Mouse (Mus musculus) ES-CJ7 (cell line): ENCODE measurements around the gene Lysmd2.
"Not testable (repeated sequence)": the region's sequence is repeated elsewhere in the genome, so short reads cannot be mapped to it uniquely, and the experiment has no call there.

Source experiments
- DNase-seq: peaks from one replicate; pipeline ENCODE4 v3.0.0; 2011; ENCODE audit warnings: low read depth, low spot score

The Lysmd2 gene

GRCm38 (mm10) chr9:75625556-75626307 lies at the start of gene Lysmd2:
Lysmd2 (plus strand) TSS chr9:75625741.
- DNase-seq: peak; percentile 55

GRCm38 (mm10) chr9:75579321-75579720 lies 46.2 kb upstream of the Lysmd2 start:
- no peak for DNase-seq

DNA sequence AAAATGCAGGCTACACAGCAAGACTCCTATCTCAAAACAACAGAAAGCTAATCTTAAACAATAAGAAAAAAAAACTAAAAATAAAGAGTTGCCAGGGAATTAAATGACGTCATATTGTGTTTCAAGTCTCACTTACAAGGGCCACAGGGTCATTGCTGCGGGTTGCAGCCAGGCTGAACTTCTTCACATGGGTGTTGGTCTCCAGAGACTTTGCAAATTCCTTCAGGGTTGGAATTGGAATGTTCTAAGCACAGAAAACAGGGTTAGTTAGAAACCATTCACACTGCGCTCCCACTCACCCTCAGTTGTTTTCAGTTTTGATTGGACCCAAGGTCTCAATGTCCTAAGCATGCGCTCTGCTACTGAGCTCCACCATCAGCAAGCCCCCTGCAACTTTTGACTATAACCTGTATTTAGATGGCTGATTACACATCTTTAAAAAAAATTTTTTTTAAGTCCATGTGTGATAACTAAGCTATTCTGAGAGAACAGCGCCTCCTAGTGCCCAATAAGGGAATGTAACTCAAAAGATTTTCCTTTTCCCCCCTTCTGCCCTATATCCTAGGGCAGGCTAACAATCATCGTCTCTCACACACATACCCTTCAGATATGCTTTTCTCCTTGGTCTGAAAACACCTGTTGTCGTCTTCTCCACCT lies 43.7 kb upstream of the Lysmd2 start:
- DNase-seq: peak; percentile 47

DNA sequence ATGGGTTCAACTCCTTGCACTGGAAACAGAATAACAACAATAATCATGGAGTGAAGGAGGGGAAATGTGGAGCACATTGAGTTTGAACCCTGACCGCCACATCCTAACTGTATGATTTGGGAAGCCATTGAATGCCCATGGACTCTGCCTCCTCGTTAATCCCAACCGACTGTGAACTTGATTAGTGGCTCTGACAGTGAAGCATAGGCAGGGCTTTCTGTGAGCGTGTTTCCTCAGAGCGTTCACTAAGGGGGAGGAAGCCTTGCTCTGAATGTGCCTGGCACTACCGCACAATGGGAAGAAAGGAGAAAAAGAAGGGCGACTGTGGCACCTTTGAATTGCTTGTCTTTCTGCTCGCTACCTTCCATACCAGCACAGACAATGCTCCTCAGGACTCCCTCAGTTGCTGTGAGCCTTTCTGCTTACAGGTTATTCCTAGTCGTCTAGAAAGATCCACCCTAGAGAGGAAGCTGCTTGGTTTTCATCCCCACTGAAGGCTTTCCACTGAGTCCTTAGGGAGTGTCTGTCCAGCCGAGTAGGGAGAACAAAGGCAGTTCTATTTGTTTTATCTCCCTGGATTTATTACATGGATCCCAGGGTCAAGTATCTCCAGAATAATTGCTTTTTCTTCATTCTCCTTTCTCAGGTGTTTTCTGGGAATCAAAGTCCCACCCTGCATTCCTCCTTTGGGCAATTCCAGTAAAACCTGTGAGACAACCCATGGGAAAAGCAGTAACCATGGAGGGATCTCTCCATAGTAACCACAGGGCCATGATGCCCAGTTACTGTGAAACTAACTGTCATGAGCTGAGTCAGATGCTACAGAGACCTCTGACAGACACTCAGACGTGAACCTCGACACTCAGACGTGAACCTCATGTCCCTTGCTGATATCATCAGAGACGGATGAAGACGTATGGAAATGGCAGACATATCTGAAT lies 35.4 kb upstream of the Lysmd2 start:
- no peak for DNase-seq

DNA sequence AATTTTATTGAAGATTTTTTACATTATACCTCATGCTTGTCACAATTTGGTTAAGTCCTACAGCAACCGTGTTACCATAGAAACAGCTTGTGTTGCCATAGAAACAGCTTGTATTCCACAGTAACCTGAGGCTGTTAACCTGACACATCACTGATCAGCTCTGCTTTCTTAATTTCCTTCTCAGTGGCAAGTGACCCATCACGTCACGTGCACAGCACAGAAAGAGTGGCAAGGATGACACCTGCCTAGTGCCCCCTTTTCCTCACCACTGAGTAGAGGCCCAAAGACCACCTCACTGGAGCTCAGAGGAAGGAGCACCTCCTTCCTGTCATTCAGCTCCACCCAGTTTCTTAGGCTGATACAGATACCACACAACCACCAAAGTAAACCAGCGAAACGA lies 32.1 kb upstream of the Lysmd2 start:
- no peak for DNase-seq

- no peak for DNase-seq
These were observed 28.5 kb upstream of the Lysmd2 start for GRCm38 (mm10) chr9:75597036-75597435.

DNA sequence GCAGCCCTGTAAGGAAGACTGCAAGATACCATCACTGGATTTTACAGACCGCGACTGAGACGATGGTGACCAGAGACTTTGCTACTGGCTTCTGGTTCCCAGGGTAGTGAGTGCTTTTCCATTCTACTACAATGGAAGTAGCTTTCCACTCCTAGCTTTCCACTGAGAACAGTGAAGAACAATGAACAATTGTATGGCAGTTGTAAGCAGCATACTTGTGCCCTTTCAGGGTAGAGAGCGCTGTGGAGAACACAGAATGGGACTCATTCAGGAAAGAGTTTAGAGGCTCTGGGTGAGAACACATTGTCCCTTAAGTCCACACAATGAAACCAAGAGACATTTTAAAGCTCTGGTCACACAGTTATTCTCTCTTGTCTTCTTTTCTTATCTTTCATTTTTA lies 27.9 kb upstream of the Lysmd2 start:
- no peak for DNase-seq

DNA sequence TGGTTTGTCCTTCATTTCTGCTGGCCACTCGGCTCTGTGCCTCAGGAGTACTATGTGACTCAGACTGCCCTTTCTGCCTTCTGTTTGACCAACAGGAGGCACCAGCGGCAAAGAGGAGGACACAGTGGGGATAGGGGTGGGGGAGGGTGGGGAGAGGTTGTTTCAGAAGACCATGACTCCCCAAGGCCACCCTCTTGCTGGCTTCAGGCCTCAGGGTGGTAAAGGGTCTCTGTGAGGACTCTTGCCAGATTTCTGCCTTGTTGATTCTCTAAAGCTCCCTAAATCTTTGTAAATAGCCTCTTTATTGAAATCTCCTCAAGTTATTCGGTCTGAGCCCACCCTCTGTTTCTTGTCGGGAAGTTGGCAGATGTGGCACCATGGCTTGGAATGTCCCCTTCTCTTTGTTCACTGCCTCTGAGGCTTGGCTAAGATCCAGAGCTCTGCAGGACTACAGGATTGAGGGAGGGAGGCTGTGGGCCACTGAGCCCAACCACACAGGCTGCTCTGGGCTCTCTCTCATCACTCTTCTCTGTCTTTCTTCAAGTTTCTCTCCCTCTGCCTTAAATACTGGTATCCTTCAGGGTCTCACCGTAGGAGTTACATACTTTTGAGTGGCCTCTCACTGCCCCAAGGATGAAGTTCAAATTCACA lies 26.2 kb upstream of the Lysmd2 start:
- DNase-seq: no peak

DNA sequence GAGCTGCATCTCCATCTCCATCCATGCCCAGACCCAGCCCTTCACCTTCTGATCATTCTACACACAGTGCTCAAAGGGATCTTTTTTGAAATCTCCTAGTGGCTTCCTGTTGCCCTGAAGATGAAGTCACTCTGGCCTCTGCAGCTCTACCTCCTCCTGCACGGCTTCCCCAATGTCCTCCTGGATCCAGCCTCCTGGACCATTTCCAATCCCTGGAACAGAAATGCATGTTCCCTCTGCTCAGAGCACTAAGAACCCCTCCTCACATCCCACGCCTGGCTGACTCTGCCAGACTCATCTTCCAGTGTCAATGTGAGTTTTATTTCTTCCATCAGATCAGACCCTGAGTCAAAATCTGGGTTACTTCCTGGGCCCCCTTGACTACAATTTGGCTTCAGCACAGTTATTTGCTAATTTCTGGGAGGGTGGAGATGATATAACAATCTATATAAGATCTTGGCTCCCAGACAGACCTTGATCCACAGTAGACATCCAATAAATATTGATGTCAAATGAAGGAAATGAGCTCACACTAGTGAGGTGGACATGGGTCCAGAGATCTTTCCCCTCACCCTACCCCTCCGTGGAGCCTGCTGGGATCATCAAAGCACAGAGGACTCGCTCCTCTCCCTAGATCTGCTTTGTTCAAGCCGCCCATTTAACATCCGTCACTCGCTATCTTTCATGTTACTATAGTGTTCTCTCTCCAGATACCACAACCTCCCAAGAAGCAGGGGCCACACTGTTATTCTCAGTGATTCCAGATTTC lies 25.2 kb upstream of the Lysmd2 start:
- no peak for DNase-seq

DNA sequence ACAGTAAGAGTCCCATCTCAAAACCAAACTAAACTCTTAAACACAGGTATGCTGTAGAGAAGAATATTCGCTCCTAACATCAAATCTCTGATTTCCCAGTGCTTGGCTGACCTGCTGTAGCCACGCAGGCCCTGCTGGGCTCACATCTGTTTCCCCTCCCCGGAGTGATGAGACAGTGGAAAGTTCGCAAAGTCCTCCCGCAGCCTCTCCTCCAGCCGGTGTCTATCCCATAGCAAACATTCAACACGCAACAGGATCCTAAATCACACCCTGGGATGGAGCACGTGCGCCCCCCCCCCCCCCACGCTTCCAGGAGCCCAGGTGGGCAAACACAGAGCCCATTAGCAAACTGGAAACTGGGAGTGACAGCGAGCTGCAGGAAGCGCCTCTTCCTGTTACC lies 24.0 kb upstream of the Lysmd2 start:
- DNase-seq: no peak

- no peak for DNase-seq
These were observed 18.0 kb upstream of the Lysmd2 start for GRCm38 (mm10) chr9:75607496-75607895.

GRCm38 (mm10) chr9:75609505-75609904 lies 16.0 kb upstream of the Lysmd2 start:
- DNase-seq: no peak

DNA sequence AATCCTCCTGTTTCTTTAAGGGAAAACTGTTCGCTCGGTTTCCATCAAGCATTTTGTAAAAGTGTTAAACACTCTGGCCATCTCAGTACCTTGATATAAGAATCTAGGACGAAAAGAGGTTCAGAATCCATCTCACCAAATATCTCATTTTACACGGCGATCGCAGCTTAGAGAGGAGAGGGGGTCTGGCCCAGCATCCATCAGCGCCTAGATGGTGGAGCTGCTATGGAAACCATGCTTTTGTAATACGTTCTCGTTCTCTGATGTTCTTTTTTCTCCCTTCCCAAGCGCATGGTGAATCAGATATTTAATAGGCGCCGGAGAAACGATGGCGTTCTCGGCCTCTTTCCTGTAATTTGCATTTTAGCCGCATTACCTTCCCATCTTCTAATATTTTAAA lies 15.6 kb upstream of the Lysmd2 start:
- DNase-seq: no peak

DNA sequence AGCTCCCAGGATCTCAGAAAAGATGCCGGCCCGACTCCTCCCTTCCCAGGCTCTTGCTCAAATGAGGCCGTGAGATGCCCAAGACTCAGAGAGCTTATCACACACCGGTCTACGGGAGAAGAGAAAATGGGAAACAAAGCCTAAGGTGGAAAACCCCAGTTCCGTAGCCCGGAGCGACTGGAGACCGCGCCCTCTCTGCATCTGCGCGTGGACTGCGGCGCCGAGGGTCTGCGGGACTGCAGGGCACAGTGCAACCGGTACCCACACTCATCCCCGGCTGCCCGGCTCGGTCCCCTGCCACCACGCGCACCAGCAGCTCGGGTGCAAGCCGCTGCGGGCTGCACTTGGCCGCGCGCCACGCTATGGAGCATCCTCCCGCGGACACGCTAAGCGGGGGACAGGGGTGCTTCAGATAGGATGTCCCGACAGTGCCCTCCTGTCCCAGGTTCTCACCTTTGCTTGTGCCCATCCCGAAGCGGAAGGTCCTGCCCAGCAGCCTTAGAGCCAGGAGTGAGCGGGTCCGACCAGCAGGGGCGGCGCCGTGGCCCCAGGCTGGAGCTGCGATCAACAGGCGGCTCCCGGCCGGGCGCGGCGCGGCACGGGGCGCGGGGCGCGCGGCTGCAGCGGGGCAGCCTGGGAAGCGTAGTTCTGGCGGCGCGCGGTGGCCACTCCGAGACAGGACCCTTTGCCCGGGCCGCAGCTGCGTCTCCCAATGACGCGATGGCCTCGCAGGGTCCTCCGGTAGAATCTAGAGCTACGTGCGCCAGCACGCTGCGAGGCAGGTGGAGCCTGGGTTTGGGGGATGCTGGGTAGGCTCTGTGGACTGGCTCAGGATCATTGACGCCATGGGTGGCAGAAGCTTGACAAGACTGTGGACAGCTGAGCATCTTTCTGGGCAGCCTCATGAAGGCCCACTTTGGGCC lies 14.7 kb upstream of the Lysmd2 start, which contains the start of gene Tmod2:
Gene Tmod2 (minus strand): TSS at position 755 of the 923 bp plus-strand sequence.
- peak; percentile 49 for DNase-seq

DNA sequence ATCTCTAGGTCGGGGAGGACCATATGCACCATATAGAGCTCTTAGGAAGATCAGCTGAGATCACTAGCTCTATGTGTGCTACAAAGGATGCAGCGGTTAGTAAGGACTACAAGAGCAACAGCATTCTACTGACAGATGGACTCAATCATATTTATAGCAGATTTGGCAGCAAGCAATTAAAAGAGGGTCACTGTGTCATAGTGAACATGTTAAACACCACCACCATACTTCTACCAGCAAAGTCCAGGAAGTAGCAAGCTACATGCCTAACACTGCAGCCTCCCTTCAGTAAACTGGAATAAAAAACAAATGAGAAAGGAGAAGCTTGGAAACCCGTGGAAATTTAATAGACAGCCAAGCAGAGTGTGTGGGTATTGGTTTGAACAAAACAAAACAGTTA lies 9.0 kb upstream of the Lysmd2 start:
- no peak for DNase-seq

GRCm38 (mm10) chr9:75618836-75619400 lies 6.6 kb upstream of the Lysmd2 start:
- DNase-seq: no peak

DNA sequence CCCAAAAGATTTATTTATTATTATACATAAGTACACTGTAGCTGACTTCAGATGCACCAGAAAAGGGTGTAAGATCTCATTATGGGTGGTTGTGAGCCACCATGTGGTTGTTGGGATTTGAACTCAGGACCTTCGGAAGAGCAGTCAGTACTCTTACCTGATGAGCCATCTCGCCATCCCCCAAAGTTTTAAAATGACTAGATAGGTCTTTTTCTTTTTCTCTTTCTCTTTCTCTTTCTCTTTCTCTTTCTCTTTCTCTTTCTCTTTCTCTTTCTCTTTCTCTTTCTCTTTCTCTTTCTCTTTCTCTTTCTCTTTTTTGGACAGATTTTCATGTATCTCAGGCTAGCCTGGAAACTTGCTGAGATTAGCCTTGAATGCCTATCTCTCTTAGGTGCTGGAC lies 5.8 kb upstream of the Lysmd2 start:
- DNase-seq: not testable (repeated sequence)

DNA sequence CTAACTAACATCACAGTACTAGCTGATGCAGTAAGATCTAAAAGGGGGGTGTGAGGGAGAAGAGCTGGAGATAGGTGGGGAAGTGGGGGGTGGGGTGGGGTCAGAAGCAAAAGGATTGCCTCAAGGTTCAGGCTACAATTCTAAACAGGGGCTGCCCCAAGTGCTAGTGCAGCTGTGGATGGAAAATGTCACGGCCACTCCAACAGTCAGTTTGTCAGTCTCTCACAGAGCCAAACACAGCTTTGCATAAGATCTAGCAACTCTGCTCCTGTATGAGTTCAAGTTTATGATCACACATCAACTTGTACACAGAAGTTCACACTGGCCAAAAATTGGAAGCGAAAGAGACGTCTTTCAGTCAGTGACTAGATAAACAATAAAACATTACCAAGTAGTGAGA lies 4.1 kb upstream of the Lysmd2 start:
- no peak for DNase-seq

- peak; percentile 33 for DNase-seq
These were observed 472 bp upstream of the Lysmd2 start for GRCm38 (mm10) chr9:75624983-75625555.
